Mouse (Mus musculus): Measurements from ENCODE around the gene Kmt2c.
"Not testable (repeated sequence)": the region's sequence is repeated elsewhere in the genome, so short reads cannot be mapped to it uniquely, and the experiment has no call there.

The Kmt2c gene

DNA sequence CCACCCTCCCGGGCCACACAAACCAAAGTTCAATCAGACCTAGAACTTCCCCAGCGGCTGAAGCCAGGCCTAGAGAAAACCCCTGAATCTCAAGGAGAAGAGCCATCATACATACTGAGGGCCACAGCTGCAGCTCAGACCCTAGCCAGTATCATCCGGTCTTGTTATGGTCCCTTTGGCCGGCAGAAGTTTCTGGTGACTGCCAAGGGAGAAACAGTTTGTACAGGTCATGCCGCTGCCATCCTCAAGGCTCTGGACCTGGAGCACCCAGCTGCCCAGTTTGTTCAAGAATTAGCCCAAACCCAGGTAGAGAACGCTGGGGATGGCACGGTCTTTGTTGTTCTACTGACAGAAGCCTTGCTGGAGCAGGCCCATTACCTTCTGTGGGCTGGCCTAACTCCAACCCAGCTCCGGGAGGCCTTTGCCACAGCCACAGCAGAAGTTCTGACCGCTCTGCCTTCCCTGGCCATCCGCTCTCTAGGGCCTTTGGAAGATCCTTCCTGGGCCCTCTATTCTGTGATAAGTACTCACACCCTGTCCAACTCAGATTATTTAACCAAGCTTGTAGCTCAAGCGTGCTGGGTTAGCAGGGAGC lies 17.8 kb upstream of the Kmt2c start:
- DNase-seq (ENCODE audit: low spot score): no peak

- DNase-seq (ENCODE audit: low spot score): no peak
These were observed 17.2 kb upstream of the Kmt2c start, which contains the start of gene Cct8l1 for GRCm38 (mm10) chr5:25515767-25516166. TSS of gene Cct8l1 (plus strand) at chr5:25516067.

GRCm38 (mm10) chr5:25506041-25506440 lies 7.5 kb upstream of the Kmt2c start:
- no peak for DNase-seq (ENCODE audit: low spot score)

GRCm38 (mm10) chr5:25500686-25501085 lies 2.1 kb upstream of the Kmt2c start:
- DNase-seq (ENCODE audit: low spot score): no peak

- DNase-seq (ENCODE audit: low spot score): peak; percentile 90
These were observed 1.1 kb upstream of the Kmt2c start for GRCm38 (mm10) chr5:25499423-25500398.

DNA sequence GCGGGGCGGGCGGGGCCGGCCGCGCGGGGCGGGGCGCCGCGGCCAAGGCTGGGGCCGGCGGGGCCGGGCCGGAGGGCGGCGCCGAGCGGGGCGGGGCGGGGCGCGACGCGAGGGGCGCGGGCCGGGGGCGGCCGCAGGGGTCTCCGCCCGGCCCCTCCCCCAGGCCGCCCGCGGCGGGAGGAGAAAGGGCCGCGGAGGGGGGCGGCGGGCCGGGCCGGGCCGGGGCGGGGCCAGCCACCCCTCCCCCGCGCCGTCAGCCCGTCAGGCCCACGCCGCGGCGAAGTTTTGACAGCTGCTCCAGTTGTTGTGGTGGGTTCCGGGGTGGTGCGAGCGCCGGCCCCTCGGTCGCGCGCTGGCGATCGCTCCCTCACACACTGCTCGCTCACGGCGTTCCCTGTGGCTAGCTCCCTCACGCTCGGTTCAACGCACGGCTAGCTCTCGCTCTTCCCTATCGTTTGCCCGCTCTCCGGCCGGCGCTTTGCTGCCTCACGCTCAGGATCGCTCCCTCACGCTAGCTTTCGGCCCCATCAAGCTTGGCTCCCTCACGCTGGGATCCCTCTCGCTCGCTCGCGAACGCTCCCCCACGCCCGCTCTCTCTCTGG lies 339 bp upstream of the Kmt2c start:
- peak; percentile 10 for DNase-seq (ENCODE audit: low spot score)

DNA sequence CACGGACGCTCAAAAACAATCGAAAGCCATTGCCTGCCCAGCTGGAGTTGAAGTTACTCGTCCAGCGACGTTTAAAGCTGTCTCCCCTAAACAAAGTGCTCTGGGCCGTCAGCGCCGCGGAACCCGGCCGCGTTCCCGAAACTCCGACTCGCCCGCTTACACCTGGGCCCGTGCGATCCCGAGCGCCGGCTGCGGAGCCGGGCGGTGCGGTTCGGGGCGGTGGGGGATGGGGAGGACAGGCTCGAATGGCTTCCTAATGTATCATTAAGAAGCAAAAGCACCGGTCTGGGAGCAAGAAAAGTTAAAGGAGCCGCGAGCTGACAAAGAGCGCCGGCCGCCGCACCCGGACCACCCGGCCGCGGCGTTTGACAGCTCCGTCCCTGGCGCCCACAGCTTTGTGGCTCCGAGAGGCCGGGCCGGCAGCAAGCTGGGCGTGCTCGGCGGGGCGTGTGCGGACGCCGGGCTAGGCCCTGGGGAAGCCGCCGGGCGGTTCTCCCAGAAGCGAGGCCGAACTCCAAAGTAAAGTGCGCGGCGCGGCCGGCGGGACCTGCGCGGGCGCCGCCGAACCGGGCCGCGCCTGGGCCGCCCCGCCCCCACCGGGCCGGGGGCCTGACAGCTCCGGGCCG lies 750 bp downstream of the Kmt2c start:
- DNase-seq (ENCODE audit: low spot score): peak; percentile 15

GRCm38 (mm10) chr5:25497369-25497719 lies 1.2 kb downstream of the Kmt2c start:
- DNase-seq (ENCODE audit: low spot score): no peak

- no peak for DNase-seq (ENCODE audit: low spot score)
These were observed 1.9 kb downstream of the Kmt2c start for GRCm38 (mm10) chr5:25496652-25497051.

GRCm38 (mm10) chr5:25478863-25479262 lies 19.7 kb downstream of the Kmt2c start:
- DNase-seq (ENCODE audit: low spot score): no peak

- DNase-seq (ENCODE audit: low spot score): no peak
These were observed 22.8 kb downstream of the Kmt2c start for GRCm38 (mm10) chr5:25475789-25476188.

DNA sequence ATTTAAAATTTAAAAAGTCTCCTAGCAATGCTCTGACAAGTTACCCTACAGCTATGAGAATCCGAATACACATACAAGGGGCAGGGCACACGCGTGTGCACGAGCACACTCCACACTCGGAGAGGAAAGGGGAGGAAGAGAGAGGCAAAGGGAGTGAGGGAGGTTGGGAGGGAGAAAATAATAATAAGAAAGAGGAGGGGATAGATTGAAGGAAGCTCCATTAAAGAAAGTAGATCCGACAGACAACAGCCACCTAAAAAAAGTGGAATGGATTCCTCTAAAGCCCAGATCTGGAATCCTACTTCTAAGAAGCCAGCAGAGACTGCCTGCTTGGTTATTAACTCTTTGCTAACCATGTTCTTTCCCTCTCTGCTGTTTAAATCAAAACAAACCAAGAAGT lies 26.5 kb downstream of the Kmt2c start:
- DNase-seq (ENCODE audit: low spot score): no peak

DNA sequence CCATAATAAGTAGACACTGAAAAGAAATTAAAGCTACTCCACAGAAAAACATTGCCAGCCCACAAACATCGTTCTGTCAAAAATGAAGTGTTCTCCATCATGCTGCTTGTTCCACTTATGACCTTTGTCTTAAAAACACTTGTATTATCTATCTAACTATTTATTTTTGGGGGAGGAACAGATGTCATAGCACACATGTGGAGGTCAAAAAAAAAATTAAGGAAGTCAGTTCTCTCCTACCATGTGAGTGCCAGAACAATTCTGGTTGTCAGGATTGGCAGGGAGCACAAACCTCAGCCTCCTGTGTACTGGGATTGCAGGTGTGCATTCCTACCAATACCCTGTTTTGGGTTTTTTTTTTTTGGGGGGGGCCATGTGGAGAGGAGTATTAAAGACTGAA lies 36.6 kb downstream of the Kmt2c start:
- no peak for DNase-seq (ENCODE audit: low spot score)

DNA sequence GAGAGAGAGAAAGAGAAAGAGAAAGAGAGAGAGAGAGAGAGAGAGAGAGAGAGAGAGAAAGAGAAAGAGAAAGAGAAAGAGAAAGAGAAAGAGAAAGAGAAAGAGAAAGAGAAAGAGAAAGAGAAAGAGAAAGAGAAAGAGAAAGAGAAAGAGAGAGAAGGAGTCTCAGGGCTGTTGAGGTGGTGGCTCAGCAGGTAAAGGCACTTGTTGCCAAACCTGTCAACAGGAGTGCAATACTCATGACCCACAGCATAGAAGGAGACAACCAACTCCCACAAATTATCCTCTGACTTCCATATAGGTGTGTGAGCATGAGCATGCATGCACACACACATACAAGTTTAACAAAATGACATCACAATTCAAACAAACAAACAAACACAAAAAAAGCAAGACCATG lies 43.2 kb downstream of the Kmt2c start:
- not testable (repeated sequence) for DNase-seq (ENCODE audit: low spot score)

DNA sequence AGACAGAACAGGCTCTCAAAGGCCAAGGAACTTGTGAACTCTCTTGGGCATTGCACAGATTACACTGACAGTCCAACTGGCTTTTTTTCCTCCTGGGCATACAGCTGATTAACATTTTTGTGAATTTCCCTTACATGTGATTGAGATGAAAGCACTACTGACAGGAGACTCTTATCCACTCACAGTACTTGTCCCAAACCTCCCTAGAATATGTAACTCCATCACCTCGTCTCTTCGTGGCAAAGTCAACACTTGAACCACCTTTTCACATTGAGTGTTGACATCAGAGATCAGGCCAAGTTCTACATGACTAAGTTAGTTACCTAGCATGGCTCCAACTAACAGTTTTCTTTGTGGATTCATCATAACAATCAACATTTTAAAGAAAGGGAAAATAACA lies 45.9 kb downstream of the Kmt2c start:
- no peak for DNase-seq (ENCODE audit: low spot score)

DNA sequence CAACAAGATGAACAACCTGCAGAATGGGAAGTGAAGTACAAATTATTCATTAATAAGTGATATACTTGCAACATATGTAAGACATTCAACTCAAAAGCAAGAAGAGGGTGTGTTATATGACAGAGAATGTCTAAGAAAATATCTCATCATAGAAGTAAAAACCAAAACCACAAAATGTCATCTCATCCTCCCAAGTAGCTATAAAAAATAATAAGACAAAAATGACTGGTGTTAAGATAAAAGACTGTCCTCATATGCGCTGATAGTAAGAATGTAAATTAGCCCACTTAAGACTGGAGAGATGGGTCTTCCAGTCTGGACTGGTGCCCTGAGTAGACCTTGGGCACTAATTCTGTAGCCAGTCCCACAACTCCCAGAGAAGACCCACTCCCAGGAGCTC lies 61.1 kb downstream of the Kmt2c start:
- DNase-seq (ENCODE audit: low spot score): no peak

DNA sequence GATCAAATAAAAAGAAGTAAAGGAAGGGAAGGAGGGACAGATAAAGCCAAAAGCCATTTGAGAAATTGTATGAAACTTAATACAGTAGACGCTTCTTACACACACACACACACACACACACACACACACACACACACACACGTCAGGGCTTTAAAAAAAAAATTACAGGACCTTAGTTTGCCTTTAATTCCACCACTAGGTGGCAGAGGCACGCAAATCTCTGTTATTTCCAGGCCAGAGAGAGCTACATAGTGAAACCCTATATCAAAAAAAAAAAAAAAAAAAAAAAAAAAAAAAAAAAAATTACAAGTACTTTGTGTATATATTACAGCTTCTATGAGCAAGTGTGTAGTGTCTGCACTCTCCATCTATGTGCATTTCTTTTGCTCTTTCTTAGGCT lies 62.5 kb downstream of the Kmt2c start:
- no peak for DNase-seq (ENCODE audit: low spot score)

DNA sequence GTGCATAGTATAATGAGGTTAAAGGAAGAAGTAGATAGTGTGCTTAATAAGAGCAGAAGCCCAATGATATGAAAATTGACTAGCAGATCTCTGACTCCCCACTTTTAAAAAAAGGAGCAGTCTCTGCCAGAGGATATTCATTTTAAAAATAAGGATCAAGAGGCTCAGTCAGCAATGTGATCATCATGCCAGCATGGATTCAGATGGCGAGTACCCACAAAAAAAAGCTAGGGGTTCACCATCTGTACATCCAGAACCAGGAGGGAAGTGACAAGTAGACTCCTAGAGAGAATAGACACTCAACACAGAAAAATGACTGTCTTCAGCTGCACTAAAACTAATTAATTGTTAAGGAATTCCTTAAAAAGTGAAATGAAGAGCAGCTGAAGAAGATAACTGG lies 76.0 kb downstream of the Kmt2c start:
- no peak for DNase-seq (ENCODE audit: low spot score)

GRCm38 (mm10) chr5:25420601-25421000 lies 78.0 kb downstream of the Kmt2c start:
- DNase-seq (ENCODE audit: low spot score): no peak

GRCm38 (mm10) chr5:25415382-25415781 lies 83.2 kb downstream of the Kmt2c start:
- no peak for DNase-seq (ENCODE audit: low spot score)

- DNase-seq (ENCODE audit: low spot score): no peak
These were observed 101.9 kb downstream of the Kmt2c start for GRCm38 (mm10) chr5:25396727-25397126.

GRCm38 (mm10) chr5:25392655-25393054 lies 105.9 kb downstream of the Kmt2c start:
- DNase-seq (ENCODE audit: low spot score): no peak

- DNase-seq (ENCODE audit: low spot score): no peak
These were observed 115.0 kb downstream of the Kmt2c start for GRCm38 (mm10) chr5:25383581-25383980.
